Mouse (Mus musculus) heart, adult 18-20 months (tissue): ENCODE measurements around the gene Cldn15. TPM values are rescaled to one million over a fixed set of nuclear protein-coding genes. Genes with fewer than 3 reads are reported as not detected.

Experiments used
- DNase-seq, 2 experiments: peaks; one replicate each; pipeline ENCODE4 v3.0.0; 2021 to 2022; ENCODE audit warnings: mixed read lengths in 1 of 2
- microRNA-seq, 2 experiments: library from miRNA; unstranded; fragments of <30 nt; microRNA quantifications; one replicate each; pipeline ENCODE4 v1.2.0; 2022
- total RNA-seq, 2 experiments: library from RNA; stranded (reverse); gene quantifications; 2 replicates each; pipeline ENCODE4 v1.2.3; 2021

Cldn15 gene
- total RNA-seq, 2 experiments from 2014 or later: 5.1 to 8.4 TPM

- DNase-seq: peak; percentile 35 to 71
Observed at GRCm38 (mm10) chr5:136982338-136982930, 16.0 kb downstream of the Cldn15 start.

GRCm38 (mm10) chr5:136984828-136985227, 18.4 kb downstream of the Cldn15 start:
- DNase-seq: no peak

- DNase-seq: peak; percentile 96 to 98
Observed at GRCm38 (mm10) chr5:136986695-136987137, 20.3 kb downstream of the Cldn15 start, which contains the start of gene Plod3. TSS of gene Plod3 (plus strand) at chr5:136987019.

GRCm38 (mm10) chr5:136987138-136987933, 20.9 kb downstream of the Cldn15 start:
- DNase-seq: peak; percentile 89 to 90

DNA sequence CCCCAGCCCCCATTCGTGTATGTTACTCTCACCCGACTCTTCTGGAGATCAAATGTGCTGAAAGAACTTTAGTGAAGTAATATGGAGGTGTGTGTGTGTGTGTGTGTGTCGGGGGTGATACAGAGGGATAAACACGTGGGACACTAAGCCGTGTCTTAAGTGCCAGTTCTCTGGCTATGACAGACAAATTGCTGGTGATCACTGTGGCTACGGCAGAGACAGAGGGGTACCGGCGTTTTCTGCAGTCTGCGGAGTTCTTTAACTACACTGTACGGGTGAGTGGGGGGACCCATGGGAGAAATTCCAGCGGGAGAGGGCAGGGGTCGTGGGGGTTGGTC, 21.5 kb downstream of the Cldn15 start, which contains the start of gene Znhit1:
Znhit1 (minus strand) TSS at position 88 of the 338 bp plus-strand sequence.
- DNase-seq: no peak

DNA sequence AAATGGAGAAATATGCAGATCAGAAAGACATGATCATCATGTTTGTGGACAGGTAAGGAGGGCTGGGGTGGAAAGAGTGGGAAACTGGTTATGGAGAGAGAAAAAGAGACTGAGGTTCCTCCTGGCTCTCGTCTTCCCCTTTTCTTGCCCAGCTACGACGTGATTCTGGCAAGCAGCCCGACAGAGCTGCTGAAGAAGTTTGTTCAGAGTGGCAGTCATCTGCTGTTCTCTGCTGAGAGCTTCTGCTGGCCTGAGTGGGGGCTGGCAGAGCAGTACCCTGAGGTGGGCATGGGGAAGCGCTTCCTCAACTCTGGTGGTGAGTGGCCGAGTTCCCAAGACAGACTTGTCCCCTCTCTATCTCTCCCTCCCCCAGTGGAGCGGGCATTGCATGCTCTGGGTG, 22.0 kb downstream of the Cldn15 start:
- DNase-seq: peak; percentile 58 to 61

- no peak for DNase-seq
Observed at GRCm38 (mm10) chr5:136989801-136990200, 23.4 kb downstream of the Cldn15 start.

DNA sequence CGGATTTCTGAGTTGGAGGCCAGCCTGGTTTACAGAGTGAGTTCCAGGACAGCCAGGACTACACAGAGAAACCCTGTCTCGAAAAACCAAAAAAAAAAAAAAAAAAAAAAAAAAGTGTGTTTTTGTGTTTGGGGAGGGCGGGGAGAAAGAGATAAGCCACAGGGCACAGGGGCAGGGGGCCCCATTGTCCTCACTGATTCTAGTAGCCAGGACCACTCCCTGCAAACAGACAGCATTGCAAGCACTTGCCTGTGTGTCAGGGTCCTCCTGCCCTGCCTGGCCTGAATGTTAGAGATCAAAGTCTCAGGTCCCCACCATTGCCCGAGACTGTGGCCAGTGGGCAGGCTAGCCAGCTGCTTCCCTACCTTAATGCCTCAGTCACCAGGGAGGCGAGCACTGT, 33.0 kb downstream of the Cldn15 start:
- DNase-seq: no peak

GRCm38 (mm10) chr5:137000612-137001011, 34.2 kb downstream of the Cldn15 start:
- no peak for DNase-seq

DNA sequence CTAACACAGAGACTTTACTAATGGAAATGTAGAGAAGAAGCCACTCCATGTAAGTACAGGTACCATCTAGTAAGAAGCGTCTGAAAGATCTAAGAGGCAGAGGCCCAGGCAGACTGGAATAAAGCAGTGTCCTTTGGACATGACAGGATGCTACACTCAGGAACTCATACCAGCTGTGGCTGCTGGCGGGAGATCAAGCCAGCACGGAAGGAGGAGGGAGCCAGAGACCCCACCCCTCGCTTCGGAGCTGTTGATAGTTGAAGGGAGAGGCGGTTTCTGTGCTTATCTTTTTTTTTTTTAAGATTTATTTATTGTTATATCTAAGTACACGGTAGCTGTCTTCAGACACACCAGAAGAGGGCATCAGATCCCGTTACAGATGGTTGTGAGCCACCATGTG, 40.9 kb downstream of the Cldn15 start:
- DNase-seq: no peak

GRCm38 (mm10) chr5:137009988-137010387, 43.6 kb downstream of the Cldn15 start:
- DNase-seq: peak in 1 of 2 experiments; percentile 71

DNA sequence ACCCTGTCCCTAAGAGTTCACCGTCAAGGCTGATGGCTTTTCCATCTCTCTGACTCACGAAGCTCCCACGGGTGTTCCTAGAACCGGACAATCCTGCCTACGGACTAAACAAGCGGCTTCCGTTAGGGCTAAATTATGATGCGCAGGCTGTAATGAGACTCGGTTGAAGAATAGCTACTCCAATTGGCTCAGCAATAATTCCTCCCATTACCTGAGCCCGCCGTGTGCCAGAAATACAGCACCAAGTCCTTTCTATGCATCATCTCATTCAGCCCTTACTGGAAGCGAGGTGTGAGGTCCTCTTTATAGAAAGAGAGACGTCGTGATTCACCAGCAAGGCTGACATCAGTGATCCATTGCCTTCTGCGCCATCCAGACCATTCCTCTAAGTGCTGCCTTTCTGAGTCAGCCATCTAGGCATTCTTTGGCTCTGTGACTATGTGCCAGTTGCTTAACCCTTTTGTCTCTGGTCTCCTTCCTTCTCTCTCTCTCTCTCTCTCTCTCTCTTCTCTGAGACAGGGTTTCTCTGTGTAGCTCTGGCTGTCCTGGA, 46.1 kb downstream of the Cldn15 start:
- no peak for DNase-seq

DNA sequence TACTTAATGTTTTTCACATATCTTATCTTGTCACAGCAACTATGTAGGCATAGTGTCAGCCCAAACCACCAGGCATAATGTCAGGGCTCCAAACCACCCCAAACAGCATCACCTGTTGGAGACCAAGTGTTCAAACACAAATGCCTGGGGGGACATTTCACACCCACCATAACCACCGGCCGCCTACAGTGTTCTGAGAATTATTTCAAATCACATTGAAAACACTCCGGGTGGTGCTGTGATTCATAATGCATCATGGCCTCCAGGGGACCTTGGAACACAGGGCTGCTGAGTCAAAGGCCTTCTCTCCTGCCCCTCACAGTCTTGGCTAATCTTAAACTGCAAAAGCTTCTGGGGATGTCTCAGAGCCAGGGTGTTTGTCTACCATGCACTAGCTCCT, 49.5 kb downstream of the Cldn15 start:
- no peak for DNase-seq

DNA sequence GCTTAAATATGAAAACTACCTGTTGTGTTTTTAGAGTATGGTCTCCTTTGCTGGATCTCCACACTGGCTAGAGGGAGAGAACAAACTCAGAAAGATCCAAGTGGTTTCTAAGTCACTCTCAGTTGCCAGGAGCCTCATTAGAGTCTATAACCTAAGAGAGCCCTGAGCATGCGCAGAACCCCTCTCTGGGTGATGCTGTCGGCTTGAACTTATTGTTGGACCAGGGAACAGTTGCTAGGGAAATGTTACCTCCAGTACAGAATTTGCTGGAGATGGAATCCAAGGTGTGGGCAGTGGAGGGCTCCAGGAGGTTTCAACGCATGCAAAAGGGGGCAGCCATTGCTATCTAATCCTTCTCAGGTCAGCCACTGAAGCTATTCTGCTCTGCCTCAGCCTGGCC, 57.9 kb downstream of the Cldn15 start:
- DNase-seq: no peak

DNA sequence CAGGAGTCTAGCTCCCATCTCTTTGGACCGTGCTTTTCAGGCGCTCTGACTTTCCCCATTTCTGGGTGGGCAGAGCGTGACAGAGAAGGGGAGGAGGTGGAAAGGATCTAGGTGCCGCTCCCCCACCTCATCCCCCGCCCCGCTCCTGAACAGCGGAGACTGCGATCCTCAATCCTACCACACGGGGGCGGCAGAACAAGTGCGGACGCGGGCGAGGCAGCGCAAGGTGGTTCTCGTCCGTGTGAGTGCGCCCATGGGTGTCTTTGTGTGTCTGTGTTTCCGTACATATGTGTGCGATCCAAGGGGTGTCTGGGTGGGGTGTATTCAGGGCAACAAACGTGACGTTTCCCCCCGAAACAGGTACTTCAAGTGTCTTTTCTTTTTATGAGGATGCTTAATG, 58.7 kb downstream of the Cldn15 start:
- peak; percentile 62 to 92 for DNase-seq

Small RNAs within 50 kb of the gene (microRNA-seq; reads per million reads assigned to microRNA genes)
- gene Mir702: 10.3 to 13.3 reads per million in 2 experiments

Other genes starting within 250 kb of the Cldn15 start
- not detected for gene Col26a1, start 83.4 kb upstream of the Cldn15 start, total RNA-seq
- 10 to 100 TPM in 1 of 2 experiments, 1 to 10 TPM in 1; 8.9 to 10.0 TPM for gene Ift22, start 58.5 kb upstream of the Cldn15 start, total RNA-seq
- gene Fis1, start 13.3 kb upstream of the Cldn15 start, total RNA-seq: 100 to 1,000 TPM; 190 to 205 TPM
- 10 to 100 TPM; 33.2 to 35.8 TPM for gene Plod3, start 20.4 kb downstream of the Cldn15 start, total RNA-seq
- gene Znhit1, start 21.4 kb downstream of the Cldn15 start, total RNA-seq: 10 to 100 TPM; 62.6 to 67.4 TPM
- gene Vgf, start 59.8 kb downstream of the Cldn15 start, total RNA-seq: not detected
- 10 to 100 TPM; 37.5 to 40.2 TPM for gene Ap1s1, start 79.5 kb downstream of the Cldn15 start, total RNA-seq
- 10 to 100 TPM; 18.4 to 33.2 TPM for gene Serpine1, start 105.7 kb downstream of the Cldn15 start, total RNA-seq
- 10 to 100 TPM; 19.0 to 21.5 TPM for gene Trim56, start 149.6 kb downstream of the Cldn15 start, total RNA-seq
- gene Muc3, start 182.7 kb downstream of the Cldn15 start, total RNA-seq: not detected
- gene Muc3a, start 245.8 kb downstream of the Cldn15 start, total RNA-seq: under 1 TPM; 0.33 to 0.40 TPM